Mouse (Mus musculus) left cerebral cortex, adult 18-20 months (tissue): ENCODE results near the gene Usp12. TPM values are rescaled to one million over a fixed set of nuclear protein-coding genes. Genes with fewer than 3 reads are reported as not detected.
A peak's percentile ranks its signal among the peaks of the same experiment; 100 is the strongest.
"Not testable (repeated sequence)": the region's sequence is repeated elsewhere in the genome, so short reads cannot be mapped to it uniquely, and the experiment has no call there.

ENCODE experiments used
- DNase-seq, 2 experiments: peaks; one replicate each; pipeline ENCODE4 v3.0.0; 2021 to 2022; ENCODE audit warnings: low spot score in 2 of 2, mixed read lengths in 1 of 2
- total RNA-seq, 2 experiments: library from RNA; stranded (reverse); gene quantifications; 2 replicates each; pipeline ENCODE4 v1.2.3; 2021

Usp12 gene
- total RNA-seq, 2 experiments from 2014 or later, result 56.6 to 61.1 TPM

DNA sequence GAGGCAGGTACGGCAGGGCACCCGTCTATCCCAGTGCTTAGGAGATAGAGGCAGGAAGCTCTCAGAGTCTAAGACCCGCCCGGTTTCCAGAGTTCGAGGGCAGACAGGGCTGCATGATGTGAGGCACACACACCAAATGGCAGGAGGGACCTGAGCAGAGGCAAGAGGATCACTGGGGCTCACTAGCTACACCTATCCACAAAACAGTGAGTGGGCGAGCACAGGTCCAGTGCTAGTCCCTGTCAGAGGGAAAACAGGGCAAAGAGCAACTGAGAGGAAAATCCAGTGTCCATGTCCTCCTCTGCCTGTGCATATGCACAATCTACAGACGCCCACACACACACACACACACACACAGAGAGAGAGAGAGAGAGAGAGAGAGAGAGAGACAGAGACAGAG, 43.8 kb downstream of the Usp12 start:
- no peak for DNase-seq

DNA sequence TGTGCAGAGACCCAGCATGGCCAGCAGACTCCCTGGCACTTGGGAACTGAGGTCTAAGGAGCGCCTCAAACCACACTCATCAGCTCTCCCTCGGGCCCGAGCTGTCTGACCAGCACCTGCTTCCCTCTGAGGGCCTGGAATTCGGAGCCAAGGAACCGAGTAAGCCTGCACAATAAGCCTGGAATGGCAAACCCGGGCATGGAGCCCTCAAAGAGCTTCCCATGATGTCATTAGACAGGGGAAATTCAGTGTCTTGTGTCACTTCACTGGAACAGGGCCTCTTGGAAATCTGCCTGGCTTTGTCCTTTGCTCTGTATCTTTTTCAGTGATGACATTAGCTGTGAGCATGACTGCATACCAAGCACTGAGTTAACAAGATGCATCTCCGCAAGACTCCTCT, 44.5 kb downstream of the Usp12 start:
- no peak for DNase-seq

DNA sequence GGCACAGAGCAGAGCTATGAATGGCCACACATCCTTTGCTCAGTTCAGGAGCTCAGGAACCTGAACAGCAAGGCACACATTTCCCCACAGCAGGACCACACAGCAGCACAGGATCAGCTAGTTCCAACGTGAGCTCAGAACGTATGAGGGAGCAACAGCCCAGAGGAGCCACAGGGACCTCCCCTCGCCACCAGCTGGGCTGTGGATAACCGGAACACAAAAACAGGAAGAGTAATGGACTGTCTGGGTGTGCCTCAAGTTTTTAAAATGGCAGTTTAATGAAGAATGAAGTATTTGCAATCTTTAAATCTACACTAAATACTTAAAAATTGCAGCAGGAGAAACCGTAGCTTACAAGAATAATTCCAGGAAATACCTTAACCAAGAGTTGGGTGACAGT, 44.9 kb downstream of the Usp12 start:
- no peak for DNase-seq

DNA sequence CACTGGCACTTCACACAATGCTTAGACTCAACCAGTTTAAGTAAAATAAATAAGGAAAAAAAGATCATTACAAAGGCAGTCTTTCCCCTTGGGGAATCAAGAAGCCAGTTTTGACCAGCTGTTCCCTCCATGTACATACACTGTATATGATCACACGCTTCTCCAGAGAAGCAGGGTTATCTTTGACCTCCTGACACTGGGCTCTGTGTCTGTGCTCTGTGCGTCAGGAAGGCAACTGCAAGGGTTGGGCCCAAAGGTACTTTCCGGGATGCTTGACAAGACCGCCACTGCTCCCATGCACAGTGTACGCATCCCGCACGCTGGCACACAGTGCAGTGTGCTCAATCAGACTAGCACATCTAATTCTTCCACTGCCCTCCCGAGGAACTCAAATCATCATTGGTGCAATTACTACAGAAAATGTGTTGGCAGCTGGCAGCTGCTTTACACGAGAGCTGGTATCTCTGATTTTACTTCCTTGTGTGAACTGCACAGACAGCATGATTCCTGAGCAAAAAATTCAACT, 57.8 kb downstream of the Usp12 start:
- no peak for DNase-seq

DNA sequence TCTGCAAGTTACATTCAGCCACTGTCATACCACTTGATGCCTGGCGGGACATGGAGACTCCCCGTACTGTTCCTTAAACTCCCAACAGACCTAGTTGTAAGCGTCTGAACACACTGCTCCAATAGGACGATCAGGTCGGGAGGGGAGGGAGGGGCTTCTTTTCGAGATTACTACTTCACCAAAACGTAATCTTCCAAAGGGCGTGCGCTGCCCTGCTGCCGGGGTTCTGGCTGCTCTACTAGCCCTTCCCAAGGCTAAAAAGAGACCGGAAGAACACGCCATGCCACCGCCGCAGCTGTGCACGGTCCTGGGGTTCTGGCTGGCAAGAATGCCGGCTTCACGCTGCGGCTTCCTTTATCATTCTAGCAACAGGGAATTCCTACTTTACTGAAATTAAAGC, 58.5 kb downstream of the Usp12 start:
- no peak for DNase-seq

DNA sequence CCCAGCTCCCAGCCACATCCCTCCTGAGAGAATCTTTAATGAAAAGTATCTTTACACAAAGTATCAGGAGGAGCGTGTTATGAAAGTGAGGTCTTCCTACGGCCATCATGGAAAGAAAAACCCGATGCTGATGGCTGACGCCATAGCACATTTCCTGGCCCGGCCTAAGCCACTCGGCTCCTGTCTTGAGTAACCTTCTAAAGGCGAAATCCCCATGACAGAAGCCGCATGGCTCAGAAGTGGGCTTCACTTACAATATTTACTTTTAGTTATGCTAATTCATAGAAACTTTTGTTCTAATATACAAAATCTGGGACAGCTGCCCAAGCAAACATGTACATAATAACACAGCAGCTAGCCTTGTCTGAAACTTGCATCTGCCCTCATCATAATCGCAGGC, 59.8 kb downstream of the Usp12 start:
- DNase-seq, result not testable (repeated sequence)

DNA sequence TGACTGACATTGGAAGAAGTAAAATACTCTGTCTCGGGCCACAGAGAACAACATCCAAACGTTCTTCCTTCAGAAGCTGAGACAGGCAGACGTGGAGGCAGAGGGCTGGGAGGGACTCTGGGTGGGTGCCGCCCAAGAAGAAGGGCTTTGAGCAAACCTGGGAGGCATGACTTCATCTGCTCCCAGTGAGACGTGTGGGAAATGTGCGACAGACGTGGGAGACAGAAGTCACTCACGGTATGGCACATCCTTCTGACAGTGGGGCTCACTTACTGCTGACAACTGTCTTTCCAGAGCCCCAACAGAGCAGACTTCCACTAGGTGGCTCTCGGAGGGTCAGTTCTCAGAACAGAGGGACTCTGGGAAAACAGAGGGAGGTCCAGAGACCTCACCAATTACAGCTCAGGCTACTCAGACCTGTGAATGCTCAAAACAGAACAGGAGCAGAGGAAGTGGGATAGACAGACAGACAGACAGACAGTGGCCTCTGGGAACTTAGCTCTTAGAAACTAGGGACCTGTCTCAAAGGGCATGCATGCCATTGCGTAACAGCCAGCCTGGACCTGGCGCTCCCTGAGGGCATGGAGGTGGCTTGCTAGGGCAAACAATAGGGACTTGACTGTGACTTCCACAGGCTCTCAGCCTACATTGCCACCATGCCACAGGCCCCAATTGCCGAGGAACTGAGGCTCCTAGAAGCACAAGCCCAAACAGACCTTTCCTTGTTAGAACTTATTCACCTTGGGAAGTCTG, 60.7 kb downstream of the Usp12 start:
- DNase-seq, result no peak

DNA sequence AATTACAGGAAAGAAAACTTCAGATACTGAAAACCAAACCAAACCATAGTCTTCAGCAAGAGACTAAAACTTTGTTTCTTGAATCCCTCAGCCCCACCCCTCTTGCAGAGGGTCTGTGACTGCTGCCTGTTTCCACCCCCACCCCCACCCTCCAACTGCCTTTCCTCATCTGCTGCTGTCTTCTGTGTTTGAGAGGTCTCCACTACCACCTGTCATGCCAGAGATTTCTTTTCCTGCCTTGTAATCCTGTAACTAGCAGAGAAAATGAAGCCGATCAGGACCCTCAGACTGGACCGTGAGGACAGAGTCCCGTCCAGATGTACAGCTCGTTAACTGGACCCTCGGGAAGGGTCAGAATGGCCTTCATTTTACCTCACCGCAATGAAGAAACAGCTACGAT, 61.4 kb downstream of the Usp12 start:
- DNase-seq, result no peak

DNA sequence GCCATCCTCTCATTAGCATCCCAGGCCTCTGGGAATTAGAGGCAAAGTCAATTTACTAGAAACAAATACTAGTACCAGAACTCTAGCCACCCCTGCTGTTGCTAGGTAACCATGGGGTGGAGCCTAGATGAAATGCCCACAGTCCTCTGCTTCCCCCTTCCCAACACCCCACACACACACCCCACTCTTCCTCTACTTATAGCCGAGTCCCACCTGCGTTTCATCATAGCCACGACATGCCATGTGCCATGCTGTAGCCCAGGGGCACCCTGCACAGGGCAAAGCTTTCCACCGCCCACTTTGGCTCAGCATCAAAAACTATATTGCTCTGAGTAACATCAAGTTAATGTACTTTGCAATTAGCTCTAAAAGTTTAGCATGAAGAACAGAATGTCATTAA, 67.8 kb downstream of the Usp12 start:
- DNase-seq, result no peak

DNA sequence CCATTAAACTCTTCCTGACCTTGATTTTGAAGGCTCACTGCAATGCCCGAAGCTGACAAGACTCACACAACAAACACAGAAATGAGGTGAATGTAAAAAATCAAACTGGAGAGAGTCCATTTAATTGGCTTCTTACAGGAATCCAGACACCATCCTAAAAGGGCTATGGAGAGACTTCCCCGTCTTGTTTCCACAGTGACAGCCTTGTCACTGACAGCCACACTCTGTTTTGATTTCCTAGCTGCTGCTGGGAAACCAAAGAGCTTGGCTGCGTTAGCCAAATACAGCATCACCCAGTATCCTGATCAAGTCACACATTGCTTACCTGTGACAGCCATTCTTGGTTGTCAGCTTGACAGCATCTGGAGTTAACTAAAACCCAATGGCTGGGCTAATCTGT, 69.8 kb downstream of the Usp12 start:
- DNase-seq, result no peak

DNA sequence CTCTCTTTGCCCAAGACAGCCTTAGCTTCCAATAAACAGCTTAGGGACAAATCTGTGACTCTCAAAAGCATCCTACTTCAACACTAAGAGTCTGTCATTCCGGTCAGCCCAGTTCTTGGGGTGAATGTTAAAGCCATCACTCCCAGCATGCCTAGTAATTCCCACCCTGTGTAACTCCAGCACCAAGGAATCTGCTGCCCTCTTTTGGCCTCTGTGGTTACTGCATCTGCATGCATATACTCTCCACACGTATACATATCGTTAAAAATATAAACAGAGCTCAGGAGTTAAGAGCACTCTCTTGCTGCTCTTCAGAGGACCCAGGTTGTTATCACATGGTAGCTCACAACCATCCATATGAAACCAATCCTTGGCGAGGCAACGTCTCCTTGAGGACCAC, 71.4 kb downstream of the Usp12 start:
- no peak for DNase-seq

DNA sequence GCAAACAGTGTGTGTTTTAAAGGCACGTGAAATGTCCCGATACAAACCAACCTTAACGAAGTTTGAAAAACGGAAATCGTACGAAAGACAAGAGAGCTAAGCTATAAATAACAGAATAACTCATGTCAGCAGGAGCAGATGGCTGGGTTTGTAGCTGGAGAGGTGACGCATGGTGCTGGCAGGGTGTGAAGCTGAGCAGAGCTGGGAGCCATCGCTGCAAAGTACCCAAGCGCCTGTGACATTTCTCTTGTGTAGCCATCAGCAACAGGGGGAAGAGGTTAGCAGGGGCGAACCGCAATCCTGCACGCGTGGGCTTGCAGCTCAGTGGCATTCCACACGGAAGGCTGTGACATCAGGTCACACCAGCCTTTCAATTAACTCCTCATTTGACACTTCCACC, 72.6 kb downstream of the Usp12 start:
- no peak for DNase-seq

DNA sequence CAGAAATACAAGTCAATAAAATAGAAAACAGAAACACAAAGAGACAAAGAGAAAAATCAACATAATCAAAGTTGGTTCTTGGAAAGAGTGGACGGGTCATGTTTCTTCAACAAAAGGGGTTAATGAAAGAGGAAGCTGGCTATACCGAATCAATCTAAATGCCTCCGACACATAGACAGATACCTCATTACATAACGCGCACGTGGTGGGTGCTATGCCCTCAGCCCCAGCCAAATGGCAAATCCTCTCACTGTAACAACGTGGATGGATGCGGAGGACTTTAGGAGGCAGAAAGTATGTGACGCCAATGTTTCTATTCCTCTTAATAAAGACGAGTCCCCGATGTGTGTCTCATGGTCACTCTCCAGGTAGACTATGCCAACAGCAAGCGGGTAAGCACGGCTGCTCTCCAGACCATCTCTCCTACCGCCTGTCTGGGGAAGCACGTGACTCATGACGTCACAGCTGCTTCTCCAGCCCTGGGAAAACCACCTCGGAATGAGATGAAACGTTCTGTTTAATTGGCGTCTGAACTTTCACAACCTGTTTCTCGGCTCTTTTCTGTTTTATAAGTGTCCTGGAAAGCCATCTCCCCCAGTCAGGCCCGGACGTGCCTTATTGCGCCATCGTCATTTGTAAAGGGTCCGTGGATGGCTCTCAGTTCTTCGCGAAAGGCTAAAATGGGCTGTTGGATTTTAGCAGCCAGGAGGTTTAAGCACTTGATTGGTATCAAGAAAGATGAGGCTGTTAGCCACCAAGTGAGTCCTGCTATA, 75.0 kb downstream of the Usp12 start:
- DNase-seq, result no peak

DNA sequence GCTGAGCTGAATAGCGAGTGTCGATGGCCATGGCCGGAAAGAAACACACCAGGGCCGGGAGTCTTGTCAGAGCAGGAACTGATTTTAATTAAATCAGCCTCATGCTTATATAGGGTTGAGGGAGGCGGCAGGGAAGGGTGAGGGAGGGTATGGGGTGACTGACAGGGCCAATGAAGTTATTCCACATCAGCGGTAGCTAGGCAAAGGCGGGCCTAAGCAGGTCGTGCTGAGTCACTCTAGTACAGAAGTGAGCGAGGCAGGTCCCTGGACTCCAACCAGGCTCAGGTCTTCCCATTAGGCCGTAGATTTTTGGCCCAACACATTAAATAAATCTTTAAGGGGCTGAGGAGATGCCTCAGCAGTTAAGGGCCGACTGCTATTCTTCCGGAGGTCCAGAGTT, 81.0 kb downstream of the Usp12 start:
- DNase-seq, result no peak

DNA sequence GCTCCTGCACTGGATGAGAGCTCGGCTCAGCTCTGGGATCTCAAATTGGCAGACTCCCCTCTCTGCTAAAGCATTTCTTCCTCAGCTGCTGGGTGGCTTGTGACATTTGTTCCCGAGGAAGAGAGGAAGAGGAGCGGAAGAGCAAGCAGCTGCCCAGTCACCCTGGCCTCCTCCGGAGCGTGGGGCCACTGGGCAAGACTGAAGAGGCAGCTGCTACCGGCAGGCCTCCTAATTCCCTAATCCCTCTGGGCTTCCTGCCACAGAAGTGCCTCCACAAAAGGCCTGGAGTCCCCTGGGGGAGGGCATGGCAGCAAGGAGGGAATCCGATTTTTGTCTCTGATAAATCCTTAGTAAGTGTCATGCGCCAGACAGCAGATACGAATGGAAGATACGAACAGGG, 81.7 kb downstream of the Usp12 start:
- no peak for DNase-seq

DNA sequence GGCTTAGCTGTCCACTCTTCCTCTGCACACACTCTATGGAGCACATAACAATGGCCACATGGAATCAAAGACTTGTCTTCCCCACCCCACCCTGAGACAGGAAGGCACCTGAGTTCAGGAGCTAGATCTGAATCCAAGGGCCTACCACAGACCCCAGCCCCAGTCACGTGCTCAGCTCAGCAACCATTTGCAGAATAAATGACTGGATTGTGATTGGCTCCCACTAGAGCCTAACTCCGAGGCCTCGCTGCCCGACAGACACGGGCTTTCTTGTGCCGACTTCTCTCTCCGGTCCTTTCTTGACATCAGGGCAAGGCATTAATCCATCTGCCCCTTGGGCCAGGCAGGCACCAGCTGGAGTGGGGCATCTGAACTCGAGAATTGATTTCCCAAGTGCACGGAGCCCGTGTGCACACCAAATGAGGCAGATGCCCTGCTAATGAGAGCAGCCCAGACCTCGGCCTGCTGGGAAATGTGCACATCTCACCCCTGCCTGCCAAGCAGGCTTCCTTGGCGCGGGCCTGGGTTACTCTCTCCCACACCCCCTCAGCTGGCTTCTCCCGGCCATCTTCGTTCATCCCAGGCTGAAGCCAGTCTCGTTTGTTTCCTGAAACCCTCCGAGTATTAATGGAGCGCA, 82.4 kb downstream of the Usp12 start:
- no peak for DNase-seq

DNA sequence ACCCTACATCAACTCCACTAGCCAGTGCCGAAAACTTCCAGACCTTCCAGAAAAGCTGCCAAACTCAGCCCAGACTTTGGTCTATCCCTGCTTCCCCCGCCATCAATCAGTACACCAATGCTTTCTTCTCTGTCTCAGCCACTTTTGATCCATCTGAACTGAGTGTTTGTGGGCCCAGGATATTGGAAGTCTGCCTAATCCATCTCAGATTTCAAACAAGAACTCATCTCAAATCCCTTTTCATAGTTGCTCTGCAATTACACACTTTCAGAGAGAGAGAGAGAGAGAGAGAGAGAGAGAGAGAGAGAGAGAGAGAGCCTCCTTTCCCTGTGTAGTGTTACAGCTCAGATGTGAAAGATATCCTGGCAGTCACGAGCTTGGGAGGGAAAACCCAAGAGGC, 85.4 kb downstream of the Usp12 start:
- no peak for DNase-seq

DNA sequence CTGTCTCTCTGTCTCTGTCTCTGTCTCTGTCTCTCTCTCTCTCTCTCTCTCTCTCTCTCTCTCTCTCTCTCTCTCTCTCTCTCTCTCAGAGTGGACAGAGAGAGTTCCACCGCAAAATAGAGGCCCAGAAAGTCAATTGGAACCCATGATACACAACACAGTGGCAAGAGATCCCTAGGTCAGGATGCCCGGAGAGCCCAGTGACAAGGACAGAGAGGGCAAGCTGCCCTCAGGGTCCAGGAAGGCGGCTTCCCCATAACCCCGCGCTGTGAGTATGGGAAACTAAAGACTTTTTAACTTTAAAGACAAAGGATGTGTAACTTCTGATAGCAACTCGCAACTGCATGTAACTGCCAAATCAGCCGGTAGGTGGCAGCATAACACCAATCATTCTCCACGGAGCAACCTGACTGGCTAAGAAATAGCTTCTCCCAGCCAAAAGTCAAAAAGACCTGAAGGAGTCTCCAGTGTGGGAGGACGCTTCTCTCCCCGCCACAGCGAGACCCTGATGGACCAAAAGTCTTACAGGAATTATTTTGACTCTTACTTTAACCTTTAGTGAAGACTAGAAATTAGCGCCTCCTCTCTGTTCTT, 88.9 kb downstream of the Usp12 start:
- DNase-seq, result peak; percentile 87 to 90

DNA sequence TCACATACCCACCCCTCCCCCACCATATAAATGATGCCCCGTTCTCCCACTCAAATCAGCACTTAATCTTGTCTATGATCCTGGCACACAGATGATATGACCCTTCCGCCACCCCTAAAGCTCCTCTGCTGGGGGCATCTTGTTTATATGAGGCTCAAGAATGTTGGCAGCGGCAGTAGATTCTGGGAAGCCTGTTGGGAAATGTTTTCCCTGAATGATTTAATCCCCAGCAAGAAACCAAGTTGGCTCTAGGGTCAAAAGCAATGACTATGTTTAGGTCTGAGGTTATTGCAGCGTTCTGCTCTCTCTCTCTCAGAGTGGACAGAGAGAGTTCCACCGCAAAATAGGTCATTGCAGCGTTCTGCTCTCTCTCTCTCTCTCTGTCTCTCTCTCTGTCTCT, 89.4 kb downstream of the Usp12 start:
- DNase-seq, result no peak

DNA sequence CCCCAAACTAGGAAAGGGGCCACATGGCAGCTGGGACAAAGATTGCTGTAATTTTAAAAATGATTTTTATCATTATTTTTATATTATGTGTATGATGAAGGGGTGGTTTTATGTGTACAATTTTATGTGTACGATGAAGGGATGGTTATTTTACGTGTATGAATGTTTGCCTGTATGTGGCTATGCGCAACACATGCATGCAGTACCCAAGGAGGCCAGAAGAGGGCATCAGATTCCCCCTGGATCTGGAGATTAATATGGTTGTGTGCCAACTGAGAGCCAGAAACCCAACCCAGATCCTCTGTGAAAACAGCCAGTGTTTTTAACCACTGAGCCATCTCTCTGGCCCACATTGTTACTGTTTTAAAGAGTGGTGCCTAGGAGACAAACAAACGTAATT, 90.6 kb downstream of the Usp12 start:
- DNase-seq, result no peak

DNA sequence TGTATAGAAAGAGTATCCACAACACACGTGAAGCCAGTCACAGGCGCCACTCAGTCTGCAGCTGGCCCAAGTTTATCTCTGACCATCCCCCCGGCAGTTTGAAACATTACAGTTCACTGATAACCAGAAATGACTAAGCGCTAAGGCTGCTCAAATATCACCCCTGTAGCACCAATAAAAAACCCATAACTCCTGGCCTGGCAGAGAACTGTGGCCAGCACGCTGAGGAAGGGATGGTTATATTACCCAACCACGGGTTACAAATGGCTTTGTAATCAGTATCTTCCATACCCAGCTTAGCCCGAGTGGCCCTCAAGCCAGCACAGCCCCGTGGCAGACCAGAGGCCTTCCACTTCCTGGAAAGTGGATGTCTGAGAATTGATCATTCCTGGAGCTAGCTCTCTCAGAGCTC, 91.1 kb downstream of the Usp12 start:
- no peak for DNase-seq

DNA sequence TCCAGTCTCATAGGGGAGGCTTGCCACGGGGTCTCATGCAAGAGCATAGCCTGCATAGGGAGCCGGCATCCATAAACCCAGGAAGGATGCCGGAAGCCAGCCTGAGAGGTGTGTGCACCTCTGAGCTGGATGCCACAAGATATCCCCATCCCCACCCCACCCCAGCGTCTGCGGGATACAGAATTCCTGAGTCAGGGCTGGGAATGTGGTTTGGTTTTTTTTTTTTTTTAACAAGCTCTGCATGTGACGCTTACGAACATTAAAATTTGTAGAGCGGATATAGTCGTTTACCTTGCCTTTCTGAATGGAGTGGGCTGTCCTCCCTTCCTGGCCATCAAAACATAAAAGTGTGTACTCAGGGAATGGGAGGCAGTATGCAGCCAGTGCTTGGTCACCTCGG, 94.7 kb downstream of the Usp12 start:
- no peak for DNase-seq
